In the genomic region with DNA sequence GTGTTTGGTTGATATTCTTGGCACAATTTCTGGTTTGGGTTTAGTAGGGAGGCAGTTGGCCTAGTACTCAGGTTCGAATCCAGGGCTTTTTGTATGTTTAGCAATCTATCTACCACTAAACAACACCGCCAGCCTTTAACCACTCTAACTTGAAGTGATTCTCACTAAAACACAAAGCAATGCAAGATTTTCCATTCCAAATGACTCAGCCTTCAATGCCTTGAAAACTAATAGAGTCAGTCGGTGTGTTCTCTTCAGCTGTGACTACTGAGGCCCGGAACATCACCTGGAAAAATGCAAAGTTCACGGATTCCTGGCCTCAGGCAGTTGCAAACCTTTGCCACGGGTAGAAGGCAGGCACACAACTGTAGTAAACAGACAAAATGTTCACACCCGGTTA, we compare ENCODE assay signal across 32 mouse cellular contexts. TPM values are rescaled to one million over a fixed set of nuclear protein-coding genes. Genes with fewer than 3 reads are reported as not detected.
DNase-seq lines count a peak whose midpoint lies in the region; ATAC-seq and TF ChIP-seq lines count a peak whose summit lies in the region.
"Had no signal": no experiment of that assay in that cellular context is flagged by ENCODE, and none has a peak within 500 bp of the region (broad histone marks: within the 10 kb centered on the region; RNA-seq: fewer than 3 reads in every experiment).

No protein-coding gene starts in this region.

- ATAC-seq in forebrain, postnatal 0 days = no peak
- no peak for ATAC-seq in forebrain, embryonic 16.5 days
- ATAC-seq in hindbrain, embryonic 16.5 days = no peak
- ATAC-seq in midbrain, embryonic 14.5 days (ENCODE audit: low FRiP score, low TSS enrichment) = no peak
- ATAC-seq in midbrain, embryonic 11.5 days (ENCODE audit: low FRiP score) = no peak
- ATAC-seq: forebrain, embryonic 14.5 days; intestine, postnatal 0 days had no signal

- TF ChIP-seq CTCF in forebrain, postnatal 0 days (IDR thresholded peaks at IDR 0.05; ENCODE audit: low read depth) = no peak

- WGBS in forebrain, postnatal 0 days = 79% methylated on average over 7 of the region's 7 CpGs
- WGBS in forebrain, embryonic 16.5 days = 78% methylated on average over 7 of the region's 7 CpGs
- 79% methylated on average over 7 of the region's 7 CpGs for WGBS in hindbrain, embryonic 16.5 days
- 88% methylated on average over 7 of the region's 7 CpGs for WGBS in hindbrain, embryonic 10.5 days
- WGBS in midbrain, embryonic 14.5 days = 86% methylated on average over 7 of the region's 7 CpGs
- 87% methylated on average over 7 of the region's 7 CpGs for WGBS in midbrain, embryonic 11.5 days

- no peak overlapping the region for H3K9ac ChIP-seq in forebrain, postnatal 0 days
- H3K9ac ChIP-seq in forebrain, embryonic 16.5 days (replicated peaks; ENCODE audit: low read depth, low read length) = no peak overlapping the region
- no peak overlapping the region for H3K9ac ChIP-seq in hindbrain, embryonic 16.5 days (ENCODE audit: low read depth, low read length)
- H3K9ac ChIP-seq in midbrain, embryonic 14.5 days (replicated peaks; ENCODE audit: low read length) = no peak overlapping the region
- H3K9ac ChIP-seq in midbrain, embryonic 11.5 days (ENCODE audit: low read length) = no peak overlapping the region
- H3K9ac ChIP-seq: embryonic facial prominence, embryonic 12.5 days; heart, embryonic 15.5 days; limb, embryonic 12.5 days had no signal

- peaks cover 12% of the 10 kb centered on the region for H3K4me1 ChIP-seq in forebrain, postnatal 0 days (ENCODE audit: insufficient read depth)
- H3K4me1 ChIP-seq in forebrain, embryonic 16.5 days (replicated peaks; ENCODE audit: control insufficient read depth, insufficient read depth, low read length) = peaks cover 19% of the 10 kb centered on the region
- H3K4me1 ChIP-seq in hindbrain, embryonic 16.5 days (ENCODE audit: control insufficient read depth, insufficient read depth, low read depth, low read length) = peaks cover 9% of the 10 kb centered on the region
- peaks cover 32% of the 10 kb centered on the region for H3K4me1 ChIP-seq in hindbrain, embryonic 10.5 days (replicated peaks)
- H3K4me1 ChIP-seq in midbrain, embryonic 14.5 days (ENCODE audit: control insufficient read depth, insufficient read depth, low read length) = peaks cover 7% of the 10 kb centered on the region; the same call in 1 of the 2 replicates
- H3K4me1 ChIP-seq in midbrain, embryonic 11.5 days (ENCODE audit: control insufficient read depth, insufficient read depth, low read length) = peaks cover 21% of the 10 kb centered on the region
- H3K4me1 ChIP-seq: limb, embryonic 12.5 days had no signal

- no peaks in the 10 kb centered on the region for H3K36me3 ChIP-seq in forebrain, postnatal 0 days (ENCODE audit: insufficient read depth)
- H3K36me3 ChIP-seq in forebrain, embryonic 16.5 days (ENCODE audit: control insufficient read depth, insufficient read depth) = no peaks in the 10 kb centered on the region
- no peaks in the 10 kb centered on the region for H3K36me3 ChIP-seq in hindbrain, embryonic 16.5 days (ENCODE audit: control insufficient read depth, insufficient read depth, low read length)
- H3K36me3 ChIP-seq in hindbrain, embryonic 10.5 days = no peaks in the 10 kb centered on the region
- no peaks in the 10 kb centered on the region for H3K36me3 ChIP-seq in midbrain, embryonic 14.5 days (ENCODE audit: control insufficient read depth, insufficient read depth, low read length)
- H3K36me3 ChIP-seq in midbrain, embryonic 11.5 days (ENCODE audit: control insufficient read depth, insufficient read depth, low read length) = no peaks in the 10 kb centered on the region
- H3K36me3 ChIP-seq: embryonic facial prominence, embryonic 12.5 days; G1E; heart, embryonic 15.5 days; limb, embryonic 12.5 days had no signal

- no peak overlapping the region for H3K4me3 ChIP-seq in forebrain, postnatal 0 days (ENCODE audit: low read depth, low read length)
- H3K4me3 ChIP-seq in forebrain, embryonic 16.5 days (replicated peaks; ENCODE audit: low read length) = no peak overlapping the region
- no peak overlapping the region for H3K4me3 ChIP-seq in hindbrain, embryonic 16.5 days (ENCODE audit: low read length)
- H3K4me3 ChIP-seq in hindbrain, embryonic 10.5 days = no peak overlapping the region
- no peak overlapping the region for H3K4me3 ChIP-seq in midbrain, embryonic 14.5 days (replicated peaks; ENCODE audit: low read depth, low read length)
- H3K4me3 ChIP-seq in midbrain, embryonic 11.5 days (ENCODE audit: low read depth, low read length) = no peak overlapping the region
- H3K4me3 ChIP-seq: embryonic facial prominence, embryonic 12.5 days; gastrocnemius, adult 2 months; heart, embryonic 15.5 days; left cerebral cortex, adult 2 months; limb, embryonic 12.5 days had no signal

- H3K27ac ChIP-seq in forebrain, postnatal 0 days (ENCODE audit: low read depth, low read length) = peak overlapping the region; percentile 59; the same call in 1 of the 2 replicates
- no peak overlapping the region; the same call in 1 of the 2 replicates for H3K27ac ChIP-seq in forebrain, embryonic 16.5 days (ENCODE audit: low read length)
- peak overlapping the region; percentile 34; the same call in 1 of the 2 replicates for H3K27ac ChIP-seq in hindbrain, embryonic 16.5 days (ENCODE audit: low read depth, low read length)
- no peak overlapping the region for H3K27ac ChIP-seq in hindbrain, embryonic 10.5 days
- peak overlapping the region; percentile 32; the same call in 1 of the 2 replicates for H3K27ac ChIP-seq in midbrain, embryonic 14.5 days (replicated peaks; ENCODE audit: low read depth, low read length)
- H3K27ac ChIP-seq in midbrain, embryonic 11.5 days (ENCODE audit: low read depth, low read length) = no peak overlapping the region
- H3K27ac ChIP-seq: embryonic facial prominence, embryonic 12.5 days; gastrocnemius, adult 2 months; heart, embryonic 15.5 days; left cerebral cortex, adult 2 months; limb, embryonic 12.5 days had no signal

- no peak overlapping the region for H3K4me2 ChIP-seq in forebrain, postnatal 0 days (ENCODE audit: low read depth)
- no peak overlapping the region for H3K4me2 ChIP-seq in forebrain, embryonic 16.5 days (ENCODE audit: low read length)
- peak overlapping the region; percentile 21 for H3K4me2 ChIP-seq in hindbrain, embryonic 16.5 days (ENCODE audit: low read length)
- H3K4me2 ChIP-seq in midbrain, embryonic 14.5 days (ENCODE audit: low read length) = no peak overlapping the region
- no peak overlapping the region for H3K4me2 ChIP-seq in midbrain, embryonic 11.5 days
- H3K4me2 ChIP-seq: embryonic facial prominence, embryonic 12.5 days; heart, embryonic 15.5 days; limb, embryonic 12.5 days had no signal

- H3K9me3 ChIP-seq in forebrain, postnatal 0 days (ENCODE audit: low read length) = no peaks in the 10 kb centered on the region
- H3K9me3 ChIP-seq in forebrain, embryonic 16.5 days (ENCODE audit: control insufficient read depth, low read length) = no peaks in the 10 kb centered on the region
- no peaks in the 10 kb centered on the region for H3K9me3 ChIP-seq in hindbrain, embryonic 16.5 days (ENCODE audit: control insufficient read depth, low read length)
- H3K9me3 ChIP-seq in hindbrain, embryonic 10.5 days = no peaks in the 10 kb centered on the region
- no peaks in the 10 kb centered on the region for H3K9me3 ChIP-seq in midbrain, embryonic 14.5 days (ENCODE audit: control insufficient read depth, low read length)
- no peaks in the 10 kb centered on the region for H3K9me3 ChIP-seq in midbrain, embryonic 11.5 days (ENCODE audit: control insufficient read depth, low read length)
- H3K9me3 ChIP-seq: embryonic facial prominence, embryonic 12.5 days; G1E; heart, embryonic 15.5 days; limb, embryonic 12.5 days had no signal

- H3K27me3 ChIP-seq in forebrain, postnatal 0 days (ENCODE audit: insufficient read depth, low read length) = no peaks in the 10 kb centered on the region
- no peaks in the 10 kb centered on the region for H3K27me3 ChIP-seq in forebrain, embryonic 16.5 days (replicated peaks; ENCODE audit: control insufficient read depth, insufficient read depth, low read length)
- no peaks in the 10 kb centered on the region for H3K27me3 ChIP-seq in hindbrain, embryonic 16.5 days (replicated peaks; ENCODE audit: control insufficient read depth, insufficient read depth, low read length)
- no peaks in the 10 kb centered on the region for H3K27me3 ChIP-seq in hindbrain, embryonic 10.5 days (ENCODE audit: insufficient read depth, poor library complexity, severe bottlenecking)
- no peaks in the 10 kb centered on the region for H3K27me3 ChIP-seq in midbrain, embryonic 14.5 days (ENCODE audit: control insufficient read depth, insufficient read depth, low read length)
- H3K27me3 ChIP-seq in midbrain, embryonic 11.5 days (ENCODE audit: control insufficient read depth, insufficient read depth, low read length) = no peaks in the 10 kb centered on the region
- H3K27me3 ChIP-seq: heart, embryonic 15.5 days had no signal

- no peak for DNase-seq in forebrain, postnatal 0 days
- DNase-seq in hindbrain, embryonic 10.5 days (ENCODE audit: low spot score) = no peak
- no peak for DNase-seq in midbrain, embryonic 14.5 days
- no peak for DNase-seq in midbrain, embryonic 11.5 days (ENCODE audit: low spot score, missing footprints)
- DNase-seq in urinary bladder, adult 2 months (ENCODE audit: low spot score) = no peak
- no peak for DNase-seq in adrenal gland, adult 8-10 months
- DNase-seq: adrenal gland, postnatal 25 days; cerebellum, adult 11-12 months; cerebellum, adult 9-11 months; embryo, embryonic 11 days; gastrocnemius, adult 2 months; gastrocnemius, postnatal 36 days; kidney, adult 9 months; kidney, postnatal 14 days; lung, postnatal 36 days; right cerebral cortex, adult 18-20 months; spleen, adult 18-20 months; thymus, postnatal 14 days had no signal

RNA-seq across cellular contexts. Expression of a gene that starts 3.2 kb away (rescaled TPM):
- 6.8 and 8.3 TPM in 2 replicates for total RNA-seq in forebrain, postnatal 0 days (2014; rRNA removed)
- polyA plus RNA-seq in forebrain, postnatal 0 days (2015; fragmentation: Nextera tagmentation; extraction: Ambion mirVana) = 0.97 and 1.5 TPM in 2 replicates
- 0.96 and 1.7 TPM in 2 replicates for polyA plus RNA-seq in forebrain, embryonic 16.5 days (2015; fragmentation: Nextera tagmentation; extraction: Ambion mirVana)
- polyA plus RNA-seq in hindbrain, embryonic 16.5 days (2015; fragmentation: Nextera tagmentation; extraction: Ambion mirVana) = 3.2 and 3.9 TPM in 2 replicates
- not detected in 2 replicates for polyA plus RNA-seq in hindbrain, embryonic 10.5 days (2016; fragmentation: Nextera tagmentation; extraction: Ambion mirVana)
- 3.4 and 4.7 TPM in 2 replicates for polyA plus RNA-seq in midbrain, embryonic 14.5 days (2014; fragmentation: Nextera tagmentation; extraction: Ambion mirVana)
- polyA plus RNA-seq in midbrain, embryonic 11.5 days (2014; fragmentation: Nextera tagmentation; extraction: Ambion mirVana) = 1.1 and 1.9 TPM in 2 replicates
- polyA plus RNA-seq in urinary bladder, adult 2 months (2012; rRNA removed) = 0.11 and 0.19 TPM in 2 replicates
- total RNA-seq in adrenal gland, adult 8-10 months (2022) = 1 to 10 TPM in 1 of 4 experiments, under 1 TPM in 2, not detected in 1; 0.23 to 1.0 (median 0.24) TPM
- total RNA-seq: G1E; gastrocnemius, adult 2 months; gastrocnemius, postnatal 36 days; heart, adult 8-10 months; liver, adult 2 months; megakaryocyte, adult 5-6 weeks had no signal
- polyA plus RNA-seq: C2C12; embryonic facial prominence, embryonic 12.5 days; G1E; heart, embryonic 15.5 days; intestine, postnatal 0 days; limb, embryonic 12.5 days; liver, adult 2 months; liver, embryonic 16.5 days had no signal

RNA-seq across cellular contexts. Expression of a gene that starts 37.3 kb away (rescaled TPM):
- 20.9 and 30.0 TPM in 2 replicates for total RNA-seq in forebrain, postnatal 0 days (2014; rRNA removed)
- 19.2 and 29.0 TPM in 2 replicates for polyA plus RNA-seq in forebrain, postnatal 0 days (2015; fragmentation: Nextera tagmentation; extraction: Ambion mirVana)
- 18.1 and 19.5 TPM in 2 replicates for polyA plus RNA-seq in forebrain, embryonic 16.5 days (2015; fragmentation: Nextera tagmentation; extraction: Ambion mirVana)
- polyA plus RNA-seq in hindbrain, embryonic 16.5 days (2015; fragmentation: Nextera tagmentation; extraction: Ambion mirVana) = 26.5 and 33.3 TPM in 2 replicates
- 24.4 and 28.5 TPM in 2 replicates for polyA plus RNA-seq in hindbrain, embryonic 10.5 days (2016; fragmentation: Nextera tagmentation; extraction: Ambion mirVana)
- 21.6 and 22.4 TPM in 2 replicates for polyA plus RNA-seq in midbrain, embryonic 14.5 days (2014; fragmentation: Nextera tagmentation; extraction: Ambion mirVana)
- 20.2 and 21.5 TPM in 2 replicates for polyA plus RNA-seq in midbrain, embryonic 11.5 days (2014; fragmentation: Nextera tagmentation; extraction: Ambion mirVana)
- 6.1 and 9.3 TPM in 2 replicates for polyA plus RNA-seq in urinary bladder, adult 2 months (2012; rRNA removed)
- 10 to 100 TPM in 3 of 4 experiments, 1 to 10 TPM in 1; 9.0 to 66.5 (median 39.1) TPM for total RNA-seq in adrenal gland, adult 8-10 months (2022)

Comparison
In these comparisons a context has a peak if more than half of its experiments do, and no peak if none do; other contexts are left out.
1. H3K27ac ChIP-seq: peak in forebrain, postnatal 0 days (single experiment), hindbrain, embryonic 16.5 days (single experiment) and midbrain, embryonic 14.5 days (single experiment); none in forebrain, embryonic 16.5 days (single experiment), hindbrain, embryonic 10.5 days (single experiment) and midbrain, embryonic 11.5 days (single experiment).